Mouse (Mus musculus): ENCODE results near the gene Fkbpl.
A peak's percentile ranks its signal among the peaks of the same experiment; 100 is the strongest.

Gene Fkbpl

GRCm38 (mm10) chr17:34648141-34648890, 3.8 kb downstream of the Fkbpl start:
- no peak for DNase-seq (ENCODE audit: low spot score)

GRCm38 (mm10) chr17:34649106-34649864, 4.7 kb downstream of the Fkbpl start:
- DNase-seq (ENCODE audit: low spot score) = no peak

GRCm38 (mm10) chr17:34650781-34651180, 6.2 kb downstream of the Fkbpl start:
- no peak for DNase-seq (ENCODE audit: low spot score)

GRCm38 (mm10) chr17:34651507-34652221, 7.1 kb downstream of the Fkbpl start:
- DNase-seq (ENCODE audit: low spot score) = no peak

GRCm38 (mm10) chr17:34652546-34652945, 8.0 kb downstream of the Fkbpl start:
- no peak for DNase-seq (ENCODE audit: low spot score)

GRCm38 (mm10) chr17:34652985-34653384, 8.4 kb downstream of the Fkbpl start:
- no peak for DNase-seq (ENCODE audit: low spot score)

GRCm38 (mm10) chr17:34653746-34654285, 9.3 kb downstream of the Fkbpl start:
- DNase-seq (ENCODE audit: low spot score) = peak; percentile 35

- no peak for DNase-seq (ENCODE audit: low spot score)
Observed at GRCm38 (mm10) chr17:34654392-34654791, 9.8 kb downstream of the Fkbpl start.

- no peak for DNase-seq (ENCODE audit: low spot score)
Observed at GRCm38 (mm10) chr17:34655160-34655559, 10.6 kb downstream of the Fkbpl start.

GRCm38 (mm10) chr17:34655581-34655991, 11.0 kb downstream of the Fkbpl start:
- no peak for DNase-seq (ENCODE audit: low spot score)

- DNase-seq (ENCODE audit: low spot score) = no peak
Observed at GRCm38 (mm10) chr17:34656666-34657065, 12.1 kb downstream of the Fkbpl start.

GRCm38 (mm10) chr17:34657271-34657670, 12.7 kb downstream of the Fkbpl start:
- DNase-seq (ENCODE audit: low spot score) = no peak

GRCm38 (mm10) chr17:34658145-34658544, 13.6 kb downstream of the Fkbpl start:
- no peak for DNase-seq (ENCODE audit: low spot score)

- DNase-seq (ENCODE audit: low spot score) = no peak
Observed at GRCm38 (mm10) chr17:34658591-34658990, 14.0 kb downstream of the Fkbpl start.

- DNase-seq (ENCODE audit: low spot score) = no peak
Observed at GRCm38 (mm10) chr17:34659181-34659896, 14.8 kb downstream of the Fkbpl start.

- DNase-seq (ENCODE audit: low spot score) = no peak
Observed at GRCm38 (mm10) chr17:34659897-34660214, 15.3 kb downstream of the Fkbpl start.

GRCm38 (mm10) chr17:34660259-34660820, 15.8 kb downstream of the Fkbpl start:
- no peak for DNase-seq (ENCODE audit: low spot score)

- no peak for DNase-seq (ENCODE audit: low spot score)
Observed at GRCm38 (mm10) chr17:34661121-34661591, 16.6 kb downstream of the Fkbpl start.

GRCm38 (mm10) chr17:34662468-34662867, 17.9 kb downstream of the Fkbpl start:
- no peak for DNase-seq (ENCODE audit: low spot score)

GRCm38 (mm10) chr17:34662978-34663377, 18.4 kb downstream of the Fkbpl start:
- DNase-seq (ENCODE audit: low spot score) = no peak

GRCm38 (mm10) chr17:34663558-34663957, 19.0 kb downstream of the Fkbpl start:
- no peak for DNase-seq (ENCODE audit: low spot score)
